Mouse (Mus musculus): Measurements from ENCODE around the gene Il15ra.

Il15ra gene

GRCm38 (mm10) chr2:11777091-11778068 lies 72.3 kb downstream of the Il15ra start, which contains the start of the genes Fbh1 and Ankrd16:
TSS of gene Fbh1 (minus strand) at chr2:11777582.
TSS of gene Ankrd16 (plus strand) at chr2:11777876.
- in situ Hi-C loops (cut with MboI, MseI): loop anchor here in 1 of 2 experiments (5.0 kb wide), 1 partner anchor 175 kb away; the partner anchor contains the start of gene Rbm17

- in situ Hi-C loops (cut with MboI, MseI): loop anchor here in 1 of 2 experiments (5.0 kb wide), 1 partner anchor 176 kb away; the partner anchor contains the start of gene Rbm17
Measured at GRCm38 (mm10) chr2:11778087-11778823, 73.2 kb downstream of the Il15ra start.
